Comparison of ENCODE assay signal across 31 mouse cellular contexts in genomic region chr1:134357461-134357860, GRCm38 (mm10). TPM values are rescaled to one million over a fixed set of nuclear protein-coding genes. Genes with fewer than 3 reads are reported as not detected.
DNase-seq lines count a peak whose midpoint lies in the region; ATAC-seq and TF ChIP-seq lines count a peak whose summit lies in the region.
"Had no signal": no experiment of that assay in that cellular context is flagged by ENCODE, and none has a peak within 500 bp of the region (broad histone marks: within the 10 kb centered on the region; RNA-seq: fewer than 3 reads in every experiment).

No protein-coding gene starts in this region.

- DNase-seq in kidney, postnatal 14 days, result peak; percentile 19
- DNase-seq in thymus, postnatal 10 days (ENCODE audit: low spot score in 2 of 2), result no peak
- DNase-seq in ovary, postnatal 14 days (ENCODE audit: low spot score), result no peak
- DNase-seq: adrenal gland, postnatal 25 days; B cell, adult 2 months; cerebellum, adult 11-12 months; cerebellum, adult 9-11 months; embryo, embryonic 11 days; heart, postnatal 14 days; layer of hippocampus, adult 9-11 months; liver, embryonic 13.5 days; right cerebral cortex, adult 18-20 months; thymus, postnatal 14 days had no signal

- no peak overlapping the region for H3K27ac ChIP-seq in kidney, embryonic 14.5 days (ENCODE audit: low read depth, low read length)
- H3K27ac ChIP-seq in intestine, embryonic 15.5 days, result no peak overlapping the region
- peak overlapping the region; percentile 28 for H3K27ac ChIP-seq in intestine, embryonic 16.5 days (ENCODE audit: low read length)
- H3K27ac ChIP-seq in small intestine, adult 2 months (ENCODE audit: insufficient read depth, low read depth, low read length), result peak overlapping the region; percentile 43
- H3K27ac ChIP-seq: embryonic facial prominence, embryonic 12.5 days; hindbrain, embryonic 10.5 days; liver, embryonic 13.5 days; lung, embryonic 15.5 days; midbrain, embryonic 10.5 days had no signal

- no peak overlapping the region for H3K4me2 ChIP-seq in kidney, embryonic 14.5 days (replicated peaks; ENCODE audit: low read depth, low read length)
- H3K4me2 ChIP-seq in intestine, embryonic 15.5 days (replicated peaks), result no peak overlapping the region
- H3K4me2 ChIP-seq in intestine, embryonic 16.5 days (ENCODE audit: low read depth, low read length), result no peak overlapping the region
- H3K4me2 ChIP-seq: embryonic facial prominence, embryonic 12.5 days; liver, embryonic 13.5 days; lung, embryonic 15.5 days had no signal

- no peak for ATAC-seq in kidney, embryonic 14.5 days (ENCODE audit: low FRiP score, low TSS enrichment)
- peak; percentile 61 for ATAC-seq in intestine, embryonic 15.5 days
- peak; percentile 55 for ATAC-seq in intestine, embryonic 16.5 days
- ATAC-seq: forebrain, embryonic 16.5 days; hindbrain, embryonic 16.5 days; midbrain, embryonic 16.5 days had no signal

- no peaks in the 10 kb centered on the region for H3K9me3 ChIP-seq in kidney, embryonic 14.5 days (ENCODE audit: control insufficient read depth, low read length)
- H3K9me3 ChIP-seq in intestine, embryonic 15.5 days, result no peaks in the 10 kb centered on the region
- no peaks in the 10 kb centered on the region for H3K9me3 ChIP-seq in intestine, embryonic 16.5 days (ENCODE audit: control insufficient read depth, low read length)
- H3K9me3 ChIP-seq: embryonic facial prominence, embryonic 12.5 days; hindbrain, embryonic 10.5 days; liver, embryonic 13.5 days; lung, embryonic 15.5 days; midbrain, embryonic 10.5 days had no signal

- H3K9ac ChIP-seq in kidney, embryonic 14.5 days (ENCODE audit: low read depth, low read length), result no peak overlapping the region
- H3K9ac ChIP-seq in intestine, embryonic 15.5 days, result no peak overlapping the region
- no peak overlapping the region for H3K9ac ChIP-seq in intestine, embryonic 16.5 days (ENCODE audit: low read depth, low read length)
- H3K9ac ChIP-seq: embryonic facial prominence, embryonic 12.5 days; liver, embryonic 13.5 days; lung, embryonic 15.5 days had no signal

- H3K36me3 ChIP-seq in kidney, embryonic 14.5 days (ENCODE audit: control insufficient read depth, insufficient read depth, low read length), result peaks cover 65% of the 10 kb centered on the region
- H3K36me3 ChIP-seq in intestine, embryonic 15.5 days, result peaks cover 41% of the 10 kb centered on the region
- peaks cover 16% of the 10 kb centered on the region for H3K36me3 ChIP-seq in intestine, embryonic 16.5 days (ENCODE audit: control insufficient read depth, insufficient read depth, low read length)
- H3K36me3 ChIP-seq in small intestine, adult 2 months (ENCODE audit: control insufficient read depth, insufficient read depth, low read length), result peaks cover 44% of the 10 kb centered on the region

- no peak for TF ChIP-seq POLR2A in small intestine, adult 2 months (IDR thresholded peaks at IDR 0.05; ENCODE audit: low read depth, low read length)

- no peak overlapping the region for H3K4me3 ChIP-seq in kidney, embryonic 14.5 days (ENCODE audit: low read length)
- no peak overlapping the region for H3K4me3 ChIP-seq in intestine, embryonic 15.5 days (replicated peaks)
- H3K4me3 ChIP-seq in intestine, embryonic 16.5 days (ENCODE audit: low read length), result no peak overlapping the region
- no peak overlapping the region for H3K4me3 ChIP-seq in small intestine, adult 2 months (ENCODE audit: low read depth, low read length)
- H3K4me3 ChIP-seq: embryonic facial prominence, embryonic 12.5 days; hindbrain, embryonic 10.5 days; liver, embryonic 13.5 days; lung, embryonic 15.5 days; midbrain, embryonic 10.5 days had no signal

- peaks cover 11% of the 10 kb centered on the region for H3K4me1 ChIP-seq in kidney, embryonic 14.5 days (ENCODE audit: control insufficient read depth, insufficient read depth, low read length)
- peaks cover 6% of the 10 kb centered on the region for H3K4me1 ChIP-seq in intestine, embryonic 15.5 days (replicated peaks)
- H3K4me1 ChIP-seq in intestine, embryonic 16.5 days (ENCODE audit: control insufficient read depth, insufficient read depth, low read length), result peaks cover 15% of the 10 kb centered on the region
- H3K4me1 ChIP-seq in small intestine, adult 2 months (ENCODE audit: control insufficient read depth, insufficient read depth, insufficient read length, low read length), result peaks cover 7% of the 10 kb centered on the region; the same call in 1 of the 2 replicates

- 61% methylated on average over 4 of the region's 4 CpGs for WGBS in kidney, embryonic 14.5 days
- 59% methylated on average over 4 of the region's 4 CpGs for WGBS in intestine, embryonic 15.5 days
- WGBS in intestine, embryonic 16.5 days, result 57% methylated on average over 4 of the region's 4 CpGs
- WGBS in small intestine, adult 2 months, result 24% methylated on average over 4 of the region's 4 CpGs

- no peak for TF ChIP-seq CTCF in small intestine, adult 2 months (IDR thresholded peaks at IDR 0.05; ENCODE audit: extremely low read depth, insufficient read length, insufficient replicate concordance, low read depth, low read length)

- H3K27me3 ChIP-seq in kidney, embryonic 14.5 days (ENCODE audit: control insufficient read depth, insufficient read depth, low read length), result no peaks in the 10 kb centered on the region
- H3K27me3 ChIP-seq in intestine, embryonic 15.5 days (replicated peaks), result no peaks in the 10 kb centered on the region
- no peaks in the 10 kb centered on the region for H3K27me3 ChIP-seq in intestine, embryonic 16.5 days (replicated peaks; ENCODE audit: control insufficient read depth, insufficient read depth, low read length)
- no peaks in the 10 kb centered on the region for H3K27me3 ChIP-seq in small intestine, adult 2 months (ENCODE audit: control insufficient read depth, insufficient read depth, low read length)
- H3K27me3 ChIP-seq: embryonic facial prominence, embryonic 12.5 days; liver, embryonic 13.5 days; lung, embryonic 15.5 days had no signal

RNA-seq across cellular contexts. Expression of gene Tmem183a, which starts 4.3 kb away (rescaled TPM):
- polyA plus RNA-seq in kidney, embryonic 14.5 days (2014; fragmentation: Nextera tagmentation; extraction: Ambion mirVana), result 57.0 and 91.3 TPM in 2 replicates
- polyA plus RNA-seq in intestine, embryonic 15.5 days (2015; fragmentation: Nextera tagmentation; extraction: Ambion mirVana), result 87.1 and 88.9 TPM in 2 replicates
- 84.9 and 88.6 TPM in 2 replicates for polyA plus RNA-seq in intestine, embryonic 16.5 days (2015; fragmentation: Nextera tagmentation; extraction: Ambion mirVana)
- 82.6 and 133 TPM in 2 replicates for polyA plus RNA-seq in small intestine, adult 2 months (2012; rRNA removed)

RNA-seq across cellular contexts. Expression of gene Ppfia4, which starts 24.7 kb away (rescaled TPM):
- polyA plus RNA-seq in kidney, embryonic 14.5 days (2014; fragmentation: Nextera tagmentation; extraction: Ambion mirVana), result 1.6 and 2.7 TPM in 2 replicates
- polyA plus RNA-seq in intestine, embryonic 15.5 days (2015; fragmentation: Nextera tagmentation; extraction: Ambion mirVana), result 3.9 and 4.4 TPM in 2 replicates
- polyA plus RNA-seq in intestine, embryonic 16.5 days (2015; fragmentation: Nextera tagmentation; extraction: Ambion mirVana), result 4.6 and 4.7 TPM in 2 replicates
- polyA plus RNA-seq in small intestine, adult 2 months (2012; rRNA removed), result 5.9 and 8.9 TPM in 2 replicates

RNA-seq across cellular contexts. Expression of gene 4933406M09Rik, which starts 28.3 kb away (rescaled TPM):
- not detected in 2 replicates for polyA plus RNA-seq in kidney, embryonic 14.5 days (2014; fragmentation: Nextera tagmentation; extraction: Ambion mirVana)
- not detected in 2 replicates for polyA plus RNA-seq in intestine, embryonic 15.5 days (2015; fragmentation: Nextera tagmentation; extraction: Ambion mirVana)
- 0.07 TPM in 1 of 2 replicates, not detected in the other for polyA plus RNA-seq in intestine, embryonic 16.5 days (2015; fragmentation: Nextera tagmentation; extraction: Ambion mirVana)
- not detected in 2 replicates for polyA plus RNA-seq in small intestine, adult 2 months (2012; rRNA removed)
- polyA plus RNA-seq: embryonic facial prominence, embryonic 12.5 days; forebrain, embryonic 16.5 days; heart, embryonic 14.5 days; hindbrain, embryonic 10.5 days; intestine, embryonic 14.5 days; large intestine, adult 2 months; limb, embryonic 11.5 days; liver, embryonic 13.5 days; lung, embryonic 15.5 days; midbrain, embryonic 10.5 days; midbrain, embryonic 16.5 days; neural tube, embryonic 11.5 days; spleen, adult 2 months; urinary bladder, adult 2 months had no signal

RNA-seq across cellular contexts. Expression of gene Cyb5r1, which starts 47.9 kb away (rescaled TPM):
- 28.4 and 36.7 TPM in 2 replicates for polyA plus RNA-seq in kidney, embryonic 14.5 days (2014; fragmentation: Nextera tagmentation; extraction: Ambion mirVana)
- 35.8 and 37.9 TPM in 2 replicates for polyA plus RNA-seq in intestine, embryonic 15.5 days (2015; fragmentation: Nextera tagmentation; extraction: Ambion mirVana)
- 32.3 and 38.6 TPM in 2 replicates for polyA plus RNA-seq in intestine, embryonic 16.5 days (2015; fragmentation: Nextera tagmentation; extraction: Ambion mirVana)
- polyA plus RNA-seq in small intestine, adult 2 months (2012; rRNA removed), result 11.8 and 17.8 TPM in 2 replicates

RNA-seq across cellular contexts. Expression of gene Adipor1, which starts 57.7 kb away (rescaled TPM):
- 77.4 and 91.3 TPM in 2 replicates for polyA plus RNA-seq in kidney, embryonic 14.5 days (2014; fragmentation: Nextera tagmentation; extraction: Ambion mirVana)
- 77.8 and 80.5 TPM in 2 replicates for polyA plus RNA-seq in intestine, embryonic 15.5 days (2015; fragmentation: Nextera tagmentation; extraction: Ambion mirVana)
- polyA plus RNA-seq in intestine, embryonic 16.5 days (2015; fragmentation: Nextera tagmentation; extraction: Ambion mirVana), result 78.7 and 82.8 TPM in 2 replicates
- 59.6 and 97.7 TPM in 2 replicates for polyA plus RNA-seq in small intestine, adult 2 months (2012; rRNA removed)

Comparison
In these comparisons a context has a peak if more than half of its experiments do, and no peak if none do; other contexts are left out.
1. H3K27ac ChIP-seq: peak in intestine, embryonic 16.5 days (single experiment) and small intestine, adult 2 months (single experiment); none in kidney, embryonic 14.5 days (single experiment) and intestine, embryonic 15.5 days (single experiment).